ENCODE assay signal across 23 mouse cellular contexts in genomic region chr12:74142147-74142546, GRCm38 (mm10).
DNase-seq lines count a peak whose midpoint lies in the region; ATAC-seq and TF ChIP-seq lines count a peak whose summit lies in the region.
"Had no signal": no experiment of that assay in that cellular context is flagged by ENCODE, and none has a peak within 500 bp of the region (broad histone marks: within the 10 kb centered on the region; RNA-seq: fewer than 3 reads in every experiment).

No protein-coding gene starts in this region.

- TF ChIP-seq CTCF in lung, postnatal 0 days (IDR thresholded peaks at IDR 0.05), result no peak

- H3K36me3 ChIP-seq in forebrain, embryonic 14.5 days (ENCODE audit: control insufficient read depth, insufficient read depth, low read length), result no peaks in the 10 kb centered on the region
- H3K36me3 ChIP-seq in forebrain, embryonic 10.5 days (replicated peaks), result no peaks in the 10 kb centered on the region
- no peaks in the 10 kb centered on the region for H3K36me3 ChIP-seq in hindbrain, embryonic 15.5 days
- no peaks in the 10 kb centered on the region for H3K36me3 ChIP-seq in hindbrain, embryonic 10.5 days
- H3K36me3 ChIP-seq in lung, postnatal 0 days (ENCODE audit: insufficient read depth, low read length), result no peaks in the 10 kb centered on the region
- H3K36me3 ChIP-seq: kidney, embryonic 15.5 days; limb, embryonic 12.5 days; liver, embryonic 12.5 days; neural tube, embryonic 12.5 days had no signal

- H3K27ac ChIP-seq in forebrain, embryonic 14.5 days (ENCODE audit: low read depth, low read length), result no peak overlapping the region
- H3K27ac ChIP-seq in forebrain, embryonic 10.5 days, result no peak overlapping the region
- H3K27ac ChIP-seq in hindbrain, embryonic 15.5 days (replicated peaks), result 0 out of 2 replicates have a peak overlapping the region, but pooled peaks have one; percentile 4
- no peak overlapping the region for H3K27ac ChIP-seq in hindbrain, embryonic 10.5 days
- H3K27ac ChIP-seq in lung, postnatal 0 days (ENCODE audit: low read length), result no peak overlapping the region
- H3K27ac ChIP-seq: kidney, embryonic 15.5 days; limb, embryonic 12.5 days; liver, embryonic 12.5 days; neural tube, embryonic 12.5 days; stomach, postnatal 0 days had no signal

- no peak for ATAC-seq in forebrain, embryonic 14.5 days
- ATAC-seq in hindbrain, embryonic 15.5 days (ENCODE audit: low FRiP score, low read depth), result no peak
- ATAC-seq in lung, postnatal 0 days, result no peak
- ATAC-seq: activated CD4-positive, CD25-positive, alpha-beta regulatory T cell, adult 4 months; CD4-positive, CD25-positive, alpha-beta regulatory T cell, adult 4 months; intestine, postnatal 0 days; liver, embryonic 12.5 days; Patski had no signal

- H3K4me1 ChIP-seq in forebrain, embryonic 14.5 days (ENCODE audit: control insufficient read depth, insufficient read depth, low read length), result no peaks in the 10 kb centered on the region
- H3K4me1 ChIP-seq in forebrain, embryonic 10.5 days, result peaks cover 3% of the 10 kb centered on the region; the same call in 1 of the 2 replicates
- no peaks in the 10 kb centered on the region for H3K4me1 ChIP-seq in hindbrain, embryonic 15.5 days (replicated peaks)
- peaks cover 7% of the 10 kb centered on the region; the same call in 1 of the 2 replicates for H3K4me1 ChIP-seq in hindbrain, embryonic 10.5 days (replicated peaks)
- H3K4me1 ChIP-seq in lung, postnatal 0 days (ENCODE audit: insufficient read depth, low read depth, low read length), result no peaks in the 10 kb centered on the region
- H3K4me1 ChIP-seq: kidney, embryonic 15.5 days; limb, embryonic 12.5 days; liver, embryonic 12.5 days; neural tube, embryonic 12.5 days had no signal

- DNase-seq in forebrain, embryonic 14.5 days (ENCODE audit: low spot score), result peak; percentile 4
- no peak for DNase-seq in forebrain, embryonic 10.5 days (ENCODE audit: extremely low spot score, low spot score)
- DNase-seq in hindbrain, embryonic 10.5 days (ENCODE audit: low spot score), result no peak
- peak; percentile 11 for DNase-seq in lung, postnatal 0 days (ENCODE audit: low spot score)
- DNase-seq in lung, adult 18-20 months, result no peak
- peak; percentile 22 to 41 for DNase-seq in left cerebral cortex, postnatal 36 days (ENCODE audit: low spot score in 2 of 2)
- DNase-seq in ovary, postnatal 36 days (ENCODE audit: low spot score), result no peak
- DNase-seq: adrenal gland, postnatal 36 days; cerebellum, adult 8-10 months; kidney, postnatal 4 days; lung, embryonic 14.5 days; lung, postnatal 4 days had no signal

- no peaks in the 10 kb centered on the region for H3K27me3 ChIP-seq in forebrain, embryonic 14.5 days (replicated peaks; ENCODE audit: control insufficient read depth, insufficient read depth, low read length)
- no peaks in the 10 kb centered on the region for H3K27me3 ChIP-seq in forebrain, embryonic 10.5 days (ENCODE audit: poor library complexity, severe bottlenecking)
- H3K27me3 ChIP-seq in hindbrain, embryonic 15.5 days, result no peaks in the 10 kb centered on the region
- H3K27me3 ChIP-seq in hindbrain, embryonic 10.5 days (ENCODE audit: insufficient read depth, poor library complexity, severe bottlenecking), result no peaks in the 10 kb centered on the region
- H3K27me3 ChIP-seq in lung, postnatal 0 days (replicated peaks; ENCODE audit: insufficient read depth, low read length), result no peaks in the 10 kb centered on the region
- H3K27me3 ChIP-seq: kidney, embryonic 15.5 days; limb, embryonic 12.5 days; liver, embryonic 12.5 days; neural tube, embryonic 12.5 days had no signal

- no peak overlapping the region for H3K4me2 ChIP-seq in forebrain, embryonic 14.5 days (ENCODE audit: low read length)
- no peak overlapping the region for H3K4me2 ChIP-seq in hindbrain, embryonic 15.5 days
- H3K4me2 ChIP-seq in lung, postnatal 0 days (replicated peaks; ENCODE audit: low read depth, low read length), result no peak overlapping the region
- H3K4me2 ChIP-seq: kidney, embryonic 15.5 days; limb, embryonic 12.5 days; liver, embryonic 12.5 days; lung, embryonic 14.5 days; neural tube, embryonic 12.5 days had no signal

- no peaks in the 10 kb centered on the region for H3K9me3 ChIP-seq in forebrain, embryonic 14.5 days (replicated peaks; ENCODE audit: control insufficient read depth, low read length)
- no peaks in the 10 kb centered on the region for H3K9me3 ChIP-seq in forebrain, embryonic 10.5 days
- no peaks in the 10 kb centered on the region for H3K9me3 ChIP-seq in hindbrain, embryonic 15.5 days
- H3K9me3 ChIP-seq in hindbrain, embryonic 10.5 days, result no peaks in the 10 kb centered on the region
- no peaks in the 10 kb centered on the region for H3K9me3 ChIP-seq in lung, postnatal 0 days (ENCODE audit: low read length)
- H3K9me3 ChIP-seq: kidney, embryonic 15.5 days; limb, embryonic 12.5 days; liver, embryonic 12.5 days; neural tube, embryonic 12.5 days had no signal

- intact Hi-C loops in left cerebral cortex, postnatal 36 days (cut with DNase I), result no loop called here

- no peak overlapping the region for H3K9ac ChIP-seq in forebrain, embryonic 14.5 days (ENCODE audit: low read length)
- H3K9ac ChIP-seq in hindbrain, embryonic 15.5 days, result no peak overlapping the region
- no peak overlapping the region for H3K9ac ChIP-seq in lung, postnatal 0 days (replicated peaks; ENCODE audit: low read depth)
- H3K9ac ChIP-seq: kidney, embryonic 15.5 days; limb, embryonic 12.5 days; liver, embryonic 12.5 days; lung, embryonic 14.5 days; neural tube, embryonic 12.5 days had no signal

- no peak overlapping the region for H3K4me3 ChIP-seq in forebrain, embryonic 14.5 days (ENCODE audit: low read depth, low read length)
- no peak overlapping the region for H3K4me3 ChIP-seq in forebrain, embryonic 10.5 days
- H3K4me3 ChIP-seq in hindbrain, embryonic 15.5 days, result no peak overlapping the region
- H3K4me3 ChIP-seq in hindbrain, embryonic 10.5 days, result no peak overlapping the region
- H3K4me3 ChIP-seq in lung, postnatal 0 days (ENCODE audit: low read depth, low read length), result no peak overlapping the region
- H3K4me3 ChIP-seq: erythroblast, embryonic 14.5 days; kidney, embryonic 15.5 days; limb, embryonic 12.5 days; liver, embryonic 12.5 days; neural tube, embryonic 12.5 days had no signal

- WGBS in forebrain, embryonic 14.5 days, result 81% methylated on average over 7 of the region's 7 CpGs
- 89% methylated on average over 7 of the region's 7 CpGs for WGBS in forebrain, embryonic 10.5 days
- whole genome bisulfite sequencing in hindbrain, embryonic 15.5 days, result 43% methylated on average over 7 of the region's 7 CpGs
- 79% methylated on average over 7 of the region's 7 CpGs for WGBS in hindbrain, embryonic 10.5 days
- WGBS in lung, postnatal 0 days, result 44% methylated on average over 7 of the region's 7 CpGs

- no peak for TF ChIP-seq EP300 in lung, postnatal 0 days (IDR thresholded peaks at IDR 0.05)

Comparison
In these comparisons a context has a peak if more than half of its experiments do, and no peak if none do; other contexts are left out.
1. DNase-seq: peak in forebrain, embryonic 14.5 days (single experiment), lung, postnatal 0 days (single experiment) and left cerebral cortex, postnatal 36 days (2 of 2); none in forebrain, embryonic 10.5 days (single experiment), hindbrain, embryonic 10.5 days (single experiment), lung, adult 18-20 months (0 of 2) and ovary, postnatal 36 days (single experiment).